13 mouse cellular contexts compared by ENCODE assay signal in the genomic region with DNA sequence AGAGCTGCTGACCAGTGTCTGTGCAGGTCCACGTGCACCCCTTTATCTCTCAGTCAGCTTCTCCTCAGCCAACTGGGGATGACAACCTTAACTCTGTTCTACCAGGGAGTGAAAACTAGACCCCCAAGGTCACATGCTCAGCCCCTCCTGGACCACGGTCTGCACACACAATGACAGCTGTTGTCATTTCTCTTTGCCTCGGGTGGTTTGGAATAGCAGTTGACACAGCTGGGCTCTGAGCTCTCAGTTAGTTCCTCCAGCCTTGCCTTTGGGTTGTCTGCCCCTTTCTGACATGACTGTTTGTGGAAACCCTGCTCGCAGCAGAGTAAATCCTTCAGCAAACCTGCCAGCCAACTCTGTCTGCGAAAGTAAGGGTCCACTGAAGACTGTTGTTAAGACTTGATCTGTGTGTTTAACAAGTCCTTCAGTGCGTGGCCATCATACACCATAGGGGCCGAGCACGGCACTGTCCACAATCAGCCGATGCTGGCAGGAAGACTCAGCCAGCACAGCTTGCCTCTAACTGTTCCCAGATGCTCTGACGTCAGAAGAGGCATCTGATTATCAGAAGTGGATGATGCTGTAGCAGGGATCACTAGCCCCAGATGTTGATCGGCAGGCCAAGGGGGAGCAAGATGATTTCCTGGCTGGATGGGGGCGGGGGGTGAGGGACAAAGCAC.
DNase-seq lines count a peak whose midpoint lies in the region.
"Had no signal": no experiment of that assay in that cellular context is flagged by ENCODE, and none has a peak within 500 bp of the region (broad histone marks: within the 10 kb centered on the region; RNA-seq: fewer than 3 reads in every experiment).

No protein-coding gene starts in this region.

- H3K27ac ChIP-seq in heart, embryonic 10.5 days = peak overlapping the region; percentile 36; the same call in 1 of the 2 replicates
- H3K27ac ChIP-seq: forebrain, embryonic 12.5 days; hindbrain, embryonic 15.5 days; liver, embryonic 14.5 days; neural tube, embryonic 12.5 days had no signal

- DNase-seq in left cerebral cortex, postnatal 4 days = peak; percentile 4
- no peak for DNase-seq in left cerebral cortex, postnatal 25 days (ENCODE audit: low spot score in 2 of 2)
- DNase-seq in embryo, embryonic 9.5 days (ENCODE audit: extremely low spot score) = peak; percentile 58
- DNase-seq in heart, embryonic 10.5 days (ENCODE audit: low spot score) = no peak
- peak; percentile 54 for DNase-seq in skeletal muscle tissue, adult 2 months (ENCODE audit: low read depth, low spot score)
- DNase-seq in Muller cell, postnatal 12 days (ENCODE audit: inconsistent ontology term) = no peak
- no peak for DNase-seq in kidney, postnatal 14 days
- no peak for DNase-seq in cerebellum, postnatal 25 days
- DNase-seq: cerebellum, adult 11-12 months had no signal

- peaks cover 35% of the 10 kb centered on the region for H3K4me1 ChIP-seq in heart, embryonic 10.5 days
- H3K4me1 ChIP-seq: hindbrain, embryonic 15.5 days had no signal

- intact Hi-C loops in left cerebral cortex, postnatal 4 days (cut with DNase I) = no loop called here
- intact Hi-C loops in left cerebral cortex, postnatal 25 days (cut with DNase I) = no loop called here

- 46% methylated on average over 12 of the region's 12 CpGs for WGBS in heart, embryonic 10.5 days

- peaks cover 12% of the 10 kb centered on the region; the same call in 1 of the 2 replicates for H3K27me3 ChIP-seq in heart, embryonic 10.5 days (ENCODE audit: insufficient read depth, poor library complexity, severe bottlenecking)
- H3K27me3 ChIP-seq: hindbrain, embryonic 15.5 days; neural tube, embryonic 12.5 days had no signal

- no peaks in the 10 kb centered on the region for H3K36me3 ChIP-seq in heart, embryonic 10.5 days
- H3K36me3 ChIP-seq: forebrain, embryonic 12.5 days; hindbrain, embryonic 15.5 days; neural tube, embryonic 12.5 days had no signal

- H3K4me3 ChIP-seq in heart, embryonic 10.5 days = no peak overlapping the region
- H3K4me3 ChIP-seq: forebrain, embryonic 12.5 days; hindbrain, embryonic 15.5 days; neural tube, embryonic 12.5 days had no signal

- no peaks in the 10 kb centered on the region for H3K9me3 ChIP-seq in heart, embryonic 10.5 days
- H3K9me3 ChIP-seq: forebrain, embryonic 12.5 days; hindbrain, embryonic 15.5 days; neural tube, embryonic 12.5 days had no signal

Comparison
In these comparisons a context has a peak if more than half of its experiments do, and no peak if none do; other contexts are left out.
1. DNase-seq: peak in left cerebral cortex, postnatal 4 days (single experiment), embryo, embryonic 9.5 days (single experiment) and skeletal muscle tissue, adult 2 months (single experiment); none in left cerebral cortex, postnatal 25 days (0 of 2), heart, embryonic 10.5 days (single experiment), Muller cell, postnatal 12 days (single experiment), kidney, postnatal 14 days (single experiment) and cerebellum, postnatal 25 days (0 of 2).